Mouse (Mus musculus) heart, postnatal 0 days (tissue): ENCODE measurements at regions not wholly inside any gene's neighbourhood (a gene's known extent, or its start where the extent isn't known, plus 50 kb on each side); places are given as distances from the start of the nearest gene placed in this dataset.

Experiments
- CTCF ChIP-seq: IDR thresholded peaks from 2 replicates; pipeline ENCODE4 v1.5.1; 2016; ENCODE audit warnings: antibody characterized with exemption, control low read depth, low read depth
- EP300 ChIP-seq: IDR thresholded peaks from 2 replicates; pipeline ENCODE4 v1.6.1; 2016; ENCODE audit warnings: antibody characterized with exemption, low read depth

DNA sequence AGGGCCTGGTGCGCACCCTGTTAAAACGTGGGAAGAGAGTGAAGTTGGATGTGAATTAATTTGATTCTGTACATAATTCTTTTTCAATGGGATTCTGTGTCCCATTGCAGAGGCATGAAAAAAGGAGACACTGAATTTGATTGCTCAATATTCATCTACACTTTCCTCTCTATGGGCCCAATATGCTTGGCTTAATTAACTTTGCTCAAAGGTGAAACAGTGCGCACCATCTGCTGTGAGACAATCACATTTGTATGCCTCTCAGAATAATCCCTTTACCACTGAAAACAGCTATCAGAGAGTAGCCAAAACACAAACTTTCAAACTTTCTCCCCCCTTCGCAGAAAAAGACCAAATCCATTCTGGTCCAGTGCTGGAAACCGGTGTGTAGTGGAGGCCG lies 72.7 kb downstream of the Barhl2 start:
- no peak for TF ChIP-seq CTCF
- no peak for TF ChIP-seq EP300
